Mouse (Mus musculus) embryonic facial prominence, embryonic 15.5 days (tissue): ENCODE data around the gene Gm21865. TPM values are rescaled to one million over a fixed set of nuclear protein-coding genes. Genes with fewer than 3 reads are reported as not detected.
"Not testable (repeated sequence)": the region's sequence is repeated elsewhere in the genome, so short reads cannot be mapped to it uniquely, and the experiment has no call there.

ENCODE experiments used
- ATAC-seq: fragments of 200-750 bp; cut with Nextera tagmentation; 2 replicates; pipeline ENCODE4 v1.8.0; 2017; ENCODE audit warnings: low read depth, moderate TSS enrichment; ENCODE audit not compliant: insufficient number of reproducible peaks, low FRiP score, low TSS enrichment
- H3K27ac ChIP-seq: fragments of 300-500 bp; sonication (generic); replicated peaks from 2 replicates; pipeline ENCODE4 v1.5.1; 2015; ENCODE audit warnings: mild to moderate bottlenecking, inconsistent platforms
- H3K27me3 ChIP-seq: fragments of 300-500 bp; sonication (generic); 2 replicates; pipeline ENCODE4 v1.6.1; 2015; ENCODE audit warnings: inconsistent platforms
- H3K36me3 ChIP-seq: fragments of 300-500 bp; sonication (generic); 2 replicates; pipeline ENCODE4 v1.6.1; 2015; ENCODE audit warnings: mild to moderate bottlenecking, inconsistent platforms
- H3K4me1 ChIP-seq: fragments of 300-500 bp; sonication (generic); 2 replicates; pipeline ENCODE4 v1.6.1; 2015; ENCODE audit warnings: inconsistent platforms
- H3K4me2 ChIP-seq: fragments of 300-500 bp; sonication (generic); replicated peaks from 2 replicates; pipeline ENCODE4 v1.6.1; 2015; ENCODE audit warnings: mild to moderate bottlenecking, inconsistent platforms
- H3K4me3 ChIP-seq: fragments of 300-500 bp; sonication (generic); replicated peaks from 2 replicates; pipeline ENCODE4 v1.5.1; 2015; ENCODE audit warnings: mild to moderate bottlenecking, inconsistent platforms
- H3K9ac ChIP-seq: fragments of 300-500 bp; sonication (generic); 2 replicates; pipeline ENCODE4 v1.6.1; 2015; ENCODE audit warnings: inconsistent platforms
- H3K9me3 ChIP-seq: fragments of 300-500 bp; sonication (generic); replicated peaks from 2 replicates; pipeline ENCODE4 v1.6.1; 2016; ENCODE audit warnings: inconsistent platforms
- WGBS: fragments of 180-500 bp; shearing (Covaris S2); methylation state at CpG from one replicate; pipeline ENCODE4 v1.1.7; 2015; 5-methylcytosine and 5-hydroxymethylcytosine counted together
- polyA plus RNA-seq: library from polyadenylated mRNA; unstranded; fragments of >200 nt; fragmentation: Nextera tagmentation; extraction: Ambion mirVana; gene quantifications from 2 replicates; pipeline ENCODE4 v1.2.1, GENCODE M21; 2015

Gene Gm21865
- not detected in 2 replicates for polyA plus RNA-seq

DNA sequence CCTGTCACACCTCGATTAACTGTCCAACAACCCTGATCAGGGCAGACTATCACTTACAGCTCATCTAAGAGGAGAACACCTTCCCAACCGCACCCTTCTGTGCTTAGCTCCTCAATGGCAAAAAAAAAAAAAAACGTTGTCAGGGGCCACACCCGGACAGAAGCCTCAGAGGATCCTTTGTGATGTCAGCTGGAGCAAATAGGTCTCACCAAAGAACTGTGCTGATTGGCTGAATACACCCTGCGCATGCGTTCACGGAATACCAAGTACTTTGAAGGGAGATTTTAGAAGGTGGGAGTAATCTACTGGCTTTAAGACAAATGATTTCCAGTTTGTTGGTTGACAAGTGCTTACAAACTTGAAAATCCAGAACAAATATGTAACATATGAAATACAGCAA is at the start of gene Gm21865:
TSS of gene Gm21865 (minus strand) at position 101 of the 400 bp plus-strand sequence.
- H3K4me2 ChIP-seq, H3K9me3 ChIP-seq, H3K27ac ChIP-seq, ATAC-seq, H3K27me3 ChIP-seq, H3K4me3 ChIP-seq, H3K9ac ChIP-seq, H3K36me3 ChIP-seq, H3K4me1 ChIP-seq: not testable (repeated sequence)
- WGBS: 60% methylated on average over 1 of the region's 7 CpGs

Other genes starting within 250 kb of the Gm21865 start
- not detected in 2 replicates for gene Gm21882, start 64.6 kb upstream of the Gm21865 start, polyA plus RNA-seq